In genomic region chr5:103424678-103425319, GRCm38 (mm10) we compare ENCODE assay signal across 8 mouse cellular contexts. TPM values are rescaled to one million over a fixed set of nuclear protein-coding genes. Genes with fewer than 3 reads are reported as not detected.
DNase-seq lines count a peak whose midpoint lies in the region; ATAC-seq and TF ChIP-seq lines count a peak whose summit lies in the region.

Ptpn13 (plus strand) TSS chr5:103425192.

- peak within 1 kb of the TSS; percentile 56 for H3K4me3 ChIP-seq in bone marrow macrophage, adult 2 months (ENCODE audit: insufficient read depth, low read length)
- H3K4me3 ChIP-seq in embryonic facial prominence, embryonic 15.5 days (replicated peaks) = peak within 1 kb of the TSS; percentile 77
- H3K4me3 ChIP-seq in kidney, embryonic 14.5 days (ENCODE audit: low read length) = peak within 1 kb of the TSS; percentile 91
- H3K4me3 ChIP-seq in limb, embryonic 14.5 days (replicated peaks; ENCODE audit: low read length) = peak within 1 kb of the TSS; percentile 81
- peak within 1 kb of the TSS; percentile 77 for H3K4me3 ChIP-seq in midbrain, postnatal 0 days (ENCODE audit: low read depth, low read length)

- no peak for TF ChIP-seq CTCF in bone marrow macrophage, adult 2 months (IDR thresholded peaks at IDR 0.05; ENCODE audit: low read depth, low read length)
- no peak for TF ChIP-seq CTCF in midbrain, postnatal 0 days (IDR thresholded peaks at IDR 0.05)

- DNase-seq in B cell, adult 2 months = peak; percentile 50 to 51
- DNase-seq in heart, adult 9 months (ENCODE audit: low spot score in 2 of 2) = peak; percentile 89 to 91
- DNase-seq in limb, embryonic 14.5 days (ENCODE audit: low spot score) = peak; percentile 85
- DNase-seq in midbrain, postnatal 0 days (ENCODE audit: low spot score) = peak; percentile 88
- peak; percentile 77 to 85 for DNase-seq in spleen, postnatal 4 days (ENCODE audit: low spot score in 2 of 2)

- no peak within 1 kb of the TSS for H3K27ac ChIP-seq in bone marrow macrophage, adult 2 months (ENCODE audit: insufficient read depth, low read depth, low read length)
- H3K27ac ChIP-seq in embryonic facial prominence, embryonic 15.5 days (replicated peaks) = peak within 1 kb of the TSS; percentile 90
- H3K27ac ChIP-seq in kidney, embryonic 14.5 days (ENCODE audit: low read depth, low read length) = peak within 1 kb of the TSS; percentile 91
- H3K27ac ChIP-seq in limb, embryonic 14.5 days (replicated peaks; ENCODE audit: low read depth, low read length) = peak within 1 kb of the TSS; percentile 74
- H3K27ac ChIP-seq in midbrain, postnatal 0 days (ENCODE audit: low read depth, low read length) = peak within 1 kb of the TSS; percentile 62

- no peaks in the 10 kb centered on the region for H3K9me3 ChIP-seq in embryonic facial prominence, embryonic 15.5 days (replicated peaks)
- no peaks in the 10 kb centered on the region for H3K9me3 ChIP-seq in kidney, embryonic 14.5 days (ENCODE audit: control insufficient read depth, low read length)
- no peaks in the 10 kb centered on the region for H3K9me3 ChIP-seq in limb, embryonic 14.5 days (ENCODE audit: control insufficient read depth, low read length)
- no peaks in the 10 kb centered on the region for H3K9me3 ChIP-seq in midbrain, postnatal 0 days (ENCODE audit: low read length)

- H3K36me3 ChIP-seq in embryonic facial prominence, embryonic 15.5 days = no peaks in the 10 kb centered on the region
- no peaks in the 10 kb centered on the region for H3K36me3 ChIP-seq in kidney, embryonic 14.5 days (ENCODE audit: control insufficient read depth, insufficient read depth, low read length)
- no peaks in the 10 kb centered on the region for H3K36me3 ChIP-seq in limb, embryonic 14.5 days (ENCODE audit: control insufficient read depth, insufficient read depth, low read length)
- H3K36me3 ChIP-seq in midbrain, postnatal 0 days (ENCODE audit: insufficient read depth, low read length) = no peaks in the 10 kb centered on the region

- H3K9ac ChIP-seq in embryonic facial prominence, embryonic 15.5 days = peak within 1 kb of the TSS; percentile 76
- peak within 1 kb of the TSS; percentile 92 for H3K9ac ChIP-seq in kidney, embryonic 14.5 days (ENCODE audit: low read depth, low read length)
- peak within 1 kb of the TSS; percentile 78 for H3K9ac ChIP-seq in limb, embryonic 14.5 days (ENCODE audit: low read depth, low read length, severe bottlenecking)
- H3K9ac ChIP-seq in midbrain, postnatal 0 days (replicated peaks; ENCODE audit: low read length, poor library complexity, severe bottlenecking) = peak within 1 kb of the TSS; percentile 67

- peak; percentile 96 for ATAC-seq in embryonic facial prominence, embryonic 15.5 days (ENCODE audit: insufficient number of reproducible peaks, low FRiP score, low TSS enrichment, low read depth)
- peak; percentile 97 for ATAC-seq in kidney, embryonic 14.5 days (ENCODE audit: low FRiP score, low TSS enrichment)
- peak; percentile 93 for ATAC-seq in limb, embryonic 14.5 days (ENCODE audit: low FRiP score, low read depth)
- ATAC-seq in midbrain, postnatal 0 days (ENCODE audit: low FRiP score) = peak; percentile 96

- H3K27me3 ChIP-seq in embryonic facial prominence, embryonic 15.5 days = no peaks in the 10 kb centered on the region
- no peaks in the 10 kb centered on the region for H3K27me3 ChIP-seq in kidney, embryonic 14.5 days (ENCODE audit: control insufficient read depth, insufficient read depth, low read length)
- no peaks in the 10 kb centered on the region for H3K27me3 ChIP-seq in limb, embryonic 14.5 days (ENCODE audit: control insufficient read depth, insufficient read depth, low read length)
- no peaks in the 10 kb centered on the region for H3K27me3 ChIP-seq in midbrain, postnatal 0 days (ENCODE audit: insufficient read depth, low read length)

- WGBS in embryonic facial prominence, embryonic 15.5 days = 0% methylated on average over 39 of the region's 55 CpGs
- under 1% methylated on average over 46 of the region's 55 CpGs for WGBS in kidney, embryonic 14.5 days
- WGBS in limb, embryonic 14.5 days = under 1% methylated on average over 36 of the region's 55 CpGs
- under 1% methylated on average over 39 of the region's 55 CpGs for WGBS in midbrain, postnatal 0 days

- peaks cover 2% of the 10 kb centered on the region; the same call in 1 of the 2 replicates for H3K4me1 ChIP-seq in bone marrow macrophage, adult 2 months (ENCODE audit: control insufficient read depth, insufficient read depth, low read length)
- H3K4me1 ChIP-seq in embryonic facial prominence, embryonic 15.5 days = peaks cover 41% of the 10 kb centered on the region
- H3K4me1 ChIP-seq in kidney, embryonic 14.5 days (ENCODE audit: control insufficient read depth, insufficient read depth, low read length) = peaks cover 36% of the 10 kb centered on the region
- H3K4me1 ChIP-seq in limb, embryonic 14.5 days (ENCODE audit: control insufficient read depth, insufficient read depth, low read length) = peaks cover 19% of the 10 kb centered on the region
- H3K4me1 ChIP-seq in midbrain, postnatal 0 days (ENCODE audit: insufficient read depth, low read length) = peaks cover 3% of the 10 kb centered on the region; the same call in 1 of the 2 replicates

- no peak for TF ChIP-seq POLR2A in bone marrow macrophage, adult 2 months (IDR thresholded peaks at IDR 0.05; ENCODE audit: borderline replicate concordance, low read depth, low read length)
- no peak for TF ChIP-seq POLR2A in limb, embryonic 14.5 days (IDR thresholded peaks at IDR 0.05; ENCODE audit: borderline replicate concordance, extremely low read depth, insufficient read depth, insufficient read length)

- H3K4me2 ChIP-seq in embryonic facial prominence, embryonic 15.5 days (replicated peaks) = peak within 1 kb of the TSS; percentile 90
- peak within 1 kb of the TSS; percentile 85 for H3K4me2 ChIP-seq in kidney, embryonic 14.5 days (replicated peaks; ENCODE audit: low read depth, low read length)
- H3K4me2 ChIP-seq in limb, embryonic 14.5 days (replicated peaks; ENCODE audit: low read depth, low read length, severe bottlenecking) = peak within 1 kb of the TSS; percentile 96
- peak within 1 kb of the TSS; percentile 92 for H3K4me2 ChIP-seq in midbrain, postnatal 0 days (ENCODE audit: low read depth, low read length, poor library complexity, severe bottlenecking)

RNA-seq across cellular contexts. Expression of gene Ptpn13, which starts in this region (rescaled TPM):
- 0.19 and 0.25 TPM in 2 replicates for polyA plus RNA-seq in bone marrow macrophage, adult 2 months (2012; ENCODE audit: insufficient read depth, insufficient read length, missing spikeins)
- 22.7 and 23.3 TPM in 2 replicates for polyA plus RNA-seq in embryonic facial prominence, embryonic 15.5 days (2015; fragmentation: Nextera tagmentation; extraction: Ambion mirVana)
- 21.9 and 42.5 TPM in 2 replicates for polyA plus RNA-seq in kidney, embryonic 14.5 days (2014; fragmentation: Nextera tagmentation; extraction: Ambion mirVana)
- polyA plus RNA-seq in limb, embryonic 14.5 days (2012; rRNA removed) = 22.2 and 25.8 TPM in 2 replicates
- polyA plus RNA-seq in limb, embryonic 14.5 days (2014; fragmentation: Nextera tagmentation; extraction: Ambion mirVana) = 22.2 and 23.7 TPM in 2 replicates
- 14.1 and 18.0 TPM in 2 replicates for total RNA-seq in midbrain, postnatal 0 days (2014; rRNA removed)
- 1.9 and 2.6 TPM in 2 replicates for polyA plus RNA-seq in midbrain, postnatal 0 days (2015; fragmentation: Nextera tagmentation; extraction: Ambion mirVana)
